Mouse (Mus musculus) gastrocnemius, postnatal 4 days (tissue): ENCODE results near the gene Ddx23. TPM values are rescaled to one million over a fixed set of nuclear protein-coding genes. Genes with fewer than 3 reads are reported as not detected.

Experiments used
- DNase-seq, 2 experiments: peaks; one replicate each; pipeline ENCODE4 v3.0.0; 2021 to 2022; ENCODE audit warnings: low spot score in 2 of 2, mixed read lengths in 2 of 2
- total RNA-seq, 2 experiments: library from RNA; stranded (reverse); gene quantifications; 2 replicates each; pipeline ENCODE4 v1.2.3; 2021

Gene Ddx23
- total RNA-seq, 2 experiments from 2014 or later, result 62.5 to 67.3 TPM

DNA sequence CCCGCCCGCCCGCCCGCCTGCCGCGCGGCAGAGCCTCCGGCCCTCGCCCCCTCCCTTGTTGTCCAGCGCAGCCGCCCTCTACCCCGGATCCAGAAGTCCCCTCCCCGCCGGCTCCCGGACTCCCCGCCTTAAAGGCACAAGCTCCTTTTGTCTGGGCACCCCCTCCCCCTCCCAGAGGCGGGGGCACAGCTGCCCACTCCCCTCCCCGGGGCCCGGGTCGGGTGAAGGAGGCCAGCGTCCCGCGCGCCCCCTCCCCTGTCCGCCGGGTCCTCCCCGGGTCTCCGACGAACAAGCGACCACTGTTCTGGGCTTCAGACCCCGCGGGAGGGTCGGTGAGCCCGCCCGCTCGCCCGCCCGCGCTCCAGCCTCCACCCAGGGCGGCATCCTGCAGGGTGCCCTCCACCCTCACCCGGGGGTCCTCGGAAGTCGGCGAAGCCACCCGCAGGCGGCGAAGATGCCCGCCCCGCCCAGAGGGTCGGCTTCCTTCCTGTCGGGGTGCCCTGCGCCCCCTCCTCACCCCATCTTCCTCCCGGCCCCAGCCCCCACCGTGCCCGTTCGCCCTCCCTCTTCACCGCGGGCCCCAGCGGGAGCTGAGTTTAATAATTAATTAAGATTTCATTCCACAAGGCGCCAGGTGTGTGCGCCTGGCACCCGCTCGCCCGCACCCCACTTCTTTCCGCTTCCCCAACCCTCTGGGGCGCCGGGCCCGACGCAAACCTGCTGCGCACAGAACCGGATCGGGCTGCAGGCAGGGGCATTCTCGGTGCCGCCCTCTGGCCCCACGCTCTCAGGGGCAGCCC lies 53.2 kb downstream of the Ddx23 start, which contains the start of gene Adcy6:
Gene Adcy6, minus strand, starts transcription at position 746 of the 800 bp plus-strand sequence.
- peak; percentile 71 to 83 for DNase-seq

- no peak for DNase-seq
These were observed 53.9 kb downstream of the Ddx23 start for GRCm38 (mm10) chr15:98608784-98609250.

- no peak for DNase-seq
These were observed 54.5 kb downstream of the Ddx23 start for GRCm38 (mm10) chr15:98608058-98608783.

GRCm38 (mm10) chr15:98607557-98607956 lies 55.1 kb downstream of the Ddx23 start:
- DNase-seq, result no peak

- no peak for DNase-seq
These were observed 56.0 kb downstream of the Ddx23 start for GRCm38 (mm10) chr15:98606739-98607138.

GRCm38 (mm10) chr15:98606051-98606536 lies 56.6 kb downstream of the Ddx23 start:
- DNase-seq, result no peak

DNA sequence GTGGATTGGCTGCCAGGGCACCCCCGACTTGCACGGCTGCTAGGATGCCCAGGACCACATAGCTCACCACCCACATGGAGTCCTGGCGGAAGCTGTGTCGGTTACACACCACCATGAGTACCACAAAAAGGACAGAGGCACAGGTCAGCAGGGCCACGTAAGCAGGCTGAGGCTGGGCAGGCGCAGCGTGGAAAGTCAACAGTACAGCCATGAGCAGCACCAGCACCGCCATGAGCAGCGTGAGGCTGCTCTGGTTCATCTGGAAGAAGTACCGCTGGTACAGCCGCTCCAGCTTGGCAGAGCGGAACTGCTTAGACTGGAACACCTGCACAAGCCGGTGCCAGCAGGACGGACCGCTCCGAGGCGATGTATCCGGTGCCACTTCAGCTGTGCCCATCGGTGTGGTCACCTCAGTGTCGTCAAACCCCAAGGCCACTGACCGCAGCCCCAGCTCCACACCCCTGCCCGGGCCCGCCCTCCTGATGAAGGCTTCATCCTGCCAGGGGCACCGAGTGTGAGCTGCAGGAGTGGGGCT lies 58.6 kb downstream of the Ddx23 start:
- no peak for DNase-seq

DNA sequence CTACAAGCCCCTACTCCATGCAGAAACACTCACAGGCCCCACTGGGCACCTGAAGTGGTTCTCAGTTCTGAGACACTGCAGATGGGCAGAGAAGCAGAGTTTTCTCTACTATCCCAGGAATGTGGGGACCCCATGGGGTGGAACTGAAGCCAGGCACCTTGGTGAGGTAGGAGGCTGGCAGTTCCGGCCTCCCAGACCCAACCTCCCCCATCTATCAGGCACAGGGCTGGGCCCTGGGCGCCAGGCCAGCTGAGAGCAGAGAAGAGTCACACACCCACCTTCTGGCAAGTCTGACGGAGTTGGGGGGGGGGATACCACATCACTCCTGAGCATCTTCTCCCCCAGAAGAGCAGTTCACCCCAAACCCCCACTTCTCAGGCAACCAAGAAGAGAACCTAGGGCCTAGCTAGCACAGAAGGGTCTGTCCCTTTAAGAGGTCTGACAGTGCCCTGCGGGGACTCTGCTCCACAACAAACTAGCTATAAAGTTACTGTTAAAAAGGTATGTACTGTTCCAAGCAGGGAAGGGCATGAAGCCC lies 59.7 kb downstream of the Ddx23 start:
- DNase-seq, result no peak

GRCm38 (mm10) chr15:98602191-98602881 lies 60.4 kb downstream of the Ddx23 start:
- peak in 1 of 2 experiments; percentile 40 for DNase-seq

DNA sequence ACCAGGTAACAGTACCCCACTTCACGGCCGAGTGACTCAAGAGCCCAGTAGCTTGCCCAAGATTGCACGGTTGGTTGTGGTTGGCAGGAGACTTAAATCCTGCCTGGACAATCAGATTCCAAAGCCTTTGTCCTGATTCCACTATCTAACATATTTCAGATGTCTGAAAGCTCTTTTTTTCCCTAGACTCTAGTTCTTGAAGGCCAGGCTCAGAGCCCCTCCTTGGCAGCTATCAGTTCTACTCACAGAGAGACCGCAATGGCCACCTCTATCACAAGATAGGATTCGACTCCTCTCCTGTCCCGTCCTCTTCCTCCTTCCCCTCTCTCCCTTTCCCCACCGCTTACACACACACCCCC lies 60.9 kb downstream of the Ddx23 start:
- DNase-seq, result no peak

GRCm38 (mm10) chr15:98600036-98600709 lies 62.5 kb downstream of the Ddx23 start:
- DNase-seq, result no peak

- no peak for DNase-seq
These were observed 66.1 kb downstream of the Ddx23 start for GRCm38 (mm10) chr15:98596609-98597008.

Other genes starting within 250 kb of the Ddx23 start
- gene Olfr282, start 231.7 kb downstream of the Ddx23 start, total RNA-seq, result not detected
- not detected for gene Olfr281, start 210.3 kb downstream of the Ddx23 start, total RNA-seq
- not detected for gene OR5BS1P, start 193.0 kb downstream of the Ddx23 start, total RNA-seq
- not detected for gene Lalba, start 180.2 kb downstream of the Ddx23 start, total RNA-seq
- not detected for gene Olfr279, start 170.5 kb downstream of the Ddx23 start, total RNA-seq
- gene Kansl2, start 128.6 kb downstream of the Ddx23 start, total RNA-seq, result 10 to 100 TPM; 75.4 to 83.9 TPM
- 10 to 100 TPM; 31.3 to 35.4 TPM for gene Ccnt1, start 92.0 kb downstream of the Ddx23 start, total RNA-seq
- under 1 TPM in 1 of 2 experiments, not detected in 1; 0.54 TPM for gene 4930415O20Rik, start 91.9 kb downstream of the Ddx23 start, total RNA-seq
- gene Adcy6, start 52.8 kb downstream of the Ddx23 start, total RNA-seq, result 10 to 100 TPM; 56.6 to 60.6 TPM
- 10 to 100 TPM; 22.1 to 22.5 TPM for gene Cacnb3, start 32.1 kb downstream of the Ddx23 start, total RNA-seq
- gene Rnd1, start 14.6 kb upstream of the Ddx23 start, total RNA-seq, result 1 to 10 TPM in 1 of 2 experiments, under 1 TPM in 1; 0.75 to 1.2 TPM
- gene Ccdc65, start 45.3 kb upstream of the Ddx23 start, total RNA-seq, result not detected
- gene Fkbp11, start 65.3 kb upstream of the Ddx23 start, total RNA-seq, result 10 to 100 TPM; 16.6 to 17.2 TPM
- 10 to 100 TPM; 30.8 to 31.7 TPM for gene Arf3, start 100.3 kb upstream of the Ddx23 start, total RNA-seq
- 1 to 10 TPM; 2.7 TPM for gene Wnt10b, start 115.3 kb upstream of the Ddx23 start, total RNA-seq
- gene Wnt1, start 127.0 kb upstream of the Ddx23 start, total RNA-seq, result under 1 TPM; 0.15 to 0.21 TPM
- 1 to 10 TPM; 1.8 TPM for gene Ddn, start 146.6 kb upstream of the Ddx23 start, total RNA-seq
- gene Prkag1, start 168.6 kb upstream of the Ddx23 start, total RNA-seq, result 10 to 100 TPM; 42.8 to 42.9 TPM
- gene Kmt2d, start 208.3 kb upstream of the Ddx23 start, total RNA-seq, result 10 to 100 TPM; 63.9 to 68.6 TPM
- 1 to 10 TPM; 2.4 to 3.6 TPM for gene Rhebl1, start 231.6 kb upstream of the Ddx23 start, total RNA-seq
- 1 to 10 TPM; 5.0 to 7.8 TPM for gene Dhh, start 235.6 kb upstream of the Ddx23 start, total RNA-seq